Mouse (Mus musculus) midbrain, postnatal 0 days (tissue): Measurements from ENCODE around the gene Hist1h4f. TPM values are rescaled to one million over a fixed set of nuclear protein-coding genes. Genes with fewer than 3 reads are reported as not detected.
"Not testable (repeated sequence)": the region's sequence is repeated elsewhere in the genome, so short reads cannot be mapped to it uniquely, and the experiment has no call there.

Experiments
- ATAC-seq: fragments of 200-750 bp; cut with Nextera tagmentation; 2 replicates; pipeline ENCODE4 v1.8.0; 2017; ENCODE audit warnings: moderate number of reproducible peaks, mild to moderate bottlenecking, moderate TSS enrichment, moderate library complexity; ENCODE audit not compliant: low FRiP score
- DNase-seq: peaks from one replicate; pipeline ENCODE4 v3.0.0-alpha.2; 2015; ENCODE audit warnings: low spot score
- H3K27ac ChIP-seq: fragments of 300-500 bp; sonication (generic); 2 replicates; pipeline ENCODE4 v1.5.1; 2014; ENCODE audit warnings: low read depth, mild to moderate bottlenecking, low read length, mixed read lengths
- H3K27me3 ChIP-seq: fragments of 300-500 bp; sonication (generic); 2 replicates; pipeline ENCODE4 v1.6.1; 2014; ENCODE audit warnings: low read length, control low read depth, mixed read lengths; ENCODE audit not compliant: insufficient read depth
- H3K36me3 ChIP-seq: fragments of 300-500 bp; sonication (generic); 2 replicates; pipeline ENCODE4 v1.6.1; 2014; ENCODE audit warnings: low read length, control low read depth, mixed read lengths; ENCODE audit not compliant: insufficient read depth
- H3K4me1 ChIP-seq: fragments of 300-500 bp; sonication (generic); 2 replicates; pipeline ENCODE4 v1.6.1; 2014; ENCODE audit warnings: mild to moderate bottlenecking, control low read depth, antibody characterized with exemption, low read length, mixed read lengths; ENCODE audit not compliant: insufficient read depth
- H3K4me2 ChIP-seq: fragments of 300-500 bp; sonication (generic); 2 replicates; pipeline ENCODE4 v1.6.1; 2014; ENCODE audit warnings: low read depth, mild to moderate bottlenecking, low read length, mixed read lengths; ENCODE audit not compliant: poor library complexity, severe bottlenecking
- H3K4me3 ChIP-seq: fragments of 300-500 bp; sonication (generic); 2 replicates; pipeline ENCODE4 v1.5.1; 2014; ENCODE audit warnings: low read depth, mild to moderate bottlenecking, low read length, moderate library complexity
- H3K9ac ChIP-seq: fragments of 300-500 bp; sonication (generic); replicated peaks from 2 replicates; pipeline ENCODE4 v1.6.1; 2014; ENCODE audit warnings: mild to moderate bottlenecking, low read length, moderate library complexity, mixed read lengths; ENCODE audit not compliant: poor library complexity, severe bottlenecking
- H3K9me3 ChIP-seq: fragments of 300-500 bp; sonication (generic); 2 replicates; pipeline ENCODE4 v1.6.1; 2016; ENCODE audit warnings: low read length, control low read depth
- CTCF ChIP-seq: IDR thresholded peaks from 2 replicates; pipeline ENCODE4 v1.5.1; 2016; ENCODE audit warnings: antibody characterized with exemption, mild to moderate bottlenecking
- WGBS: fragments of 180-500 bp; shearing (Covaris S2); extraction: QIAGEN DNeasy Blood & Tissue Kit; methylation state at CpG from one replicate; pipeline ENCODE4 v1.1.7; 2014; 5-methylcytosine and 5-hydroxymethylcytosine counted together
- polyA plus RNA-seq: library from polyadenylated mRNA; unstranded; fragments of >200 nt; fragmentation: Nextera tagmentation; extraction: Ambion mirVana; gene quantifications from 2 replicates; pipeline ENCODE4 v1.2.1, GENCODE M21; 2015
- total RNA-seq: library from RNA; depleted of rRNA; stranded (reverse); fragments of >200 nt; gene quantifications from 2 replicates; pipeline ENCODE4 v1.2.3, GENCODE M21; 2014

The Hist1h4f gene
- total and polyA plus RNA-seq, 2 experiments from 2014 or later, result 753 TPM; not detected in 1

GRCm38 (mm10) chr13:23573034-23573897, 21.8 kb upstream of the Hist1h4f start:
- H3K27me3 ChIP-seq, ATAC-seq, DNase-seq, H3K36me3 ChIP-seq, H3K9ac ChIP-seq, H3K4me1 ChIP-seq, H3K9me3 ChIP-seq: not testable (repeated sequence)
- Histone ChIP-seq H3K27ac (peak overlapping the region; percentile 47; the same call in 1 of the 2 replicates), H3K4me3 (peak overlapping the region; percentile 30; the same call in 1 of the 2 replicates), H3K4me2 (peak overlapping the region; percentile 54)
- WGBS, result 12% methylated on average over 18 of the region's 20 CpGs

GRCm38 (mm10) chr13:23572218-23573033, 21.0 kb upstream of the Hist1h4f start:
- H3K27me3 ChIP-seq, result no peaks in the 10 kb centered on the region
- H3K27ac ChIP-seq, result no peak overlapping the region
- H3K9me3 ChIP-seq, result no peaks in the 10 kb centered on the region
- H3K36me3 ChIP-seq, result no peaks in the 10 kb centered on the region
- no peak for ATAC-seq
- 0 out of 2 replicates have a peak overlapping the region, but pooled peaks have one; percentile 20 for H3K9ac ChIP-seq
- H3K4me2 ChIP-seq, result peak overlapping the region; percentile 52
- no peak for TF ChIP-seq CTCF
- H3K4me3 ChIP-seq, result peak overlapping the region; percentile 39; the same call in 1 of the 2 replicates
- no peak for DNase-seq
- H3K4me1 ChIP-seq, result 0 out of 2 replicates have a peak, but pooled peaks cover 8% of the 10 kb centered on the region
- 45% methylated on average over 2 of the region's 2 CpGs for WGBS

- peak overlapping the region; percentile 86 for H3K27ac ChIP-seq
- H3K9ac ChIP-seq, result peak overlapping the region; percentile 50; the same call in 1 of the 2 replicates
- H3K4me1 ChIP-seq, H3K36me3 ChIP-seq, H3K9me3 ChIP-seq, DNase-seq, H3K27me3 ChIP-seq, ATAC-seq: not testable (repeated sequence)
- under 1% methylated on average over 8 of the region's 34 CpGs for WGBS
- peak overlapping the region; percentile 39 for H3K4me3 ChIP-seq
- peak overlapping the region; percentile 52 for H3K4me2 ChIP-seq
Measured at GRCm38 (mm10) chr13:23571504-23572217, 20.2 kb upstream of the Hist1h4f start.

GRCm38 (mm10) chr13:23571022-23571503, 19.6 kb upstream of the Hist1h4f start, which contains the start of the genes Hist1h2ae and Hist1h2bg:
Hist1h2ae (minus strand) TSS chr13:23571220.
Hist1h2bg (plus strand) TSS chr13:23571396.
- peak within 1 kb of the TSS; percentile 50; the same call in 1 of the 2 replicates for H3K9ac ChIP-seq
- peak within 1 kb of the TSS; percentile 39 for H3K4me3 ChIP-seq
- no peaks in the 10 kb centered on the region for H3K36me3 ChIP-seq
- H3K9me3 ChIP-seq, result no peaks in the 10 kb centered on the region
- H3K4me2 ChIP-seq, result peak within 1 kb of the TSS; percentile 52
- DNase-seq (peak; percentile 97), ATAC-seq (peak; percentile 90)
- 0% methylated on average over 16 of the region's 18 CpGs for WGBS
- H3K4me1 ChIP-seq, result 0 out of 2 replicates have a peak, but pooled peaks cover 3% of the 10 kb centered on the region
- no peak for TF ChIP-seq CTCF
- H3K27ac ChIP-seq, result peak within 1 kb of the TSS; percentile 86
- H3K27me3 ChIP-seq, result no peaks in the 10 kb centered on the region

- WGBS, result under 1% methylated on average over 15 of the region's 41 CpGs
- ATAC-seq, result peak; percentile 19; the same call in 1 of the 2 replicates
- not testable (repeated sequence) for H3K36me3 ChIP-seq, H3K27me3 ChIP-seq, H3K4me1 ChIP-seq, DNase-seq, H3K9me3 ChIP-seq
- H3K4me3 ChIP-seq, result peak overlapping the region; percentile 39
- peak overlapping the region; percentile 86 for H3K27ac ChIP-seq
- H3K9ac ChIP-seq, result 0 out of 2 replicates have a peak overlapping the region, but pooled peaks have one; percentile 36
- H3K4me2 ChIP-seq, result peak overlapping the region; percentile 52
Measured at GRCm38 (mm10) chr13:23570261-23571021, 19.0 kb upstream of the Hist1h4f start.
